Comparison of ENCODE assay signal across 7 mouse cellular contexts in the genomic region with DNA sequence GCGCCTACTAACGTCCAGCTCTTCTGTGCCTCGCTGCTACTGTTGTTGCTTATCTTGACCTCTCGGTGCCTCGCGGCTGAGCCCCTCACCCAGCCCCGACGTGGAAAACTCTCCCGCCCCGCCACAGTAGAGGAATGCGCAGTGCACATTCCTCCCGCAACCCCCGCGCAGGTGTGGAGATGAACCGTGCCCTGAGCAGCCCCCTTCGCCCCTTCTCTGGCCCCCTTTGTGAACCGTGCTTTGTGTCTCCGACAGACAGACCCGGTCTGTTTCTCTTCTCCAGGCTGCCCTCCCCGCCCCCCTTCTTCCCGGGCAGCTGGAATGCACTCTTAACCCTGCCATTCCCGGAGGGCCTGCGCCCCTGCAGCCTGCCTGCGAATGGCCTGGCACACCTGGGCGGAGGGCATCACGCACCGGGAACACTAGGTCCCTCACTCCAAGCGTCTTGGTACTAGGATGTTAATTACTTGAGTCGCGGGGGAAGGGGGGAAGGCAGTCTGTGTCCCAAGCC. TPM values are rescaled to one million over a fixed set of nuclear protein-coding genes. Genes with fewer than 3 reads are reported as not detected.
DNase-seq lines count a peak whose midpoint lies in the region; ATAC-seq and TF ChIP-seq lines count a peak whose summit lies in the region.

No protein-coding gene starts in this region.

- H3K27ac ChIP-seq in cortical plate, adult 2 months (ENCODE audit: insufficient read depth, low read length), result no peak overlapping the region
- H3K27ac ChIP-seq in embryonic facial prominence, embryonic 14.5 days (replicated peaks; ENCODE audit: low read depth, low read length), result peak overlapping the region; percentile 52
- peak overlapping the region; percentile 82 for H3K27ac ChIP-seq in intestine, embryonic 15.5 days
- no peak overlapping the region for H3K27ac ChIP-seq in lung, postnatal 0 days (ENCODE audit: low read length)

- H3K4me2 ChIP-seq in embryonic facial prominence, embryonic 14.5 days (ENCODE audit: low read depth, low read length), result peak overlapping the region; percentile 69
- peak overlapping the region; percentile 90 for H3K4me2 ChIP-seq in intestine, embryonic 15.5 days (replicated peaks)
- peak overlapping the region; percentile 83 for H3K4me2 ChIP-seq in lung, postnatal 0 days (replicated peaks; ENCODE audit: low read depth, low read length)

- TF ChIP-seq EP300 in lung, postnatal 0 days (IDR thresholded peaks at IDR 0.05), result no peak

- H3K36me3 ChIP-seq in embryonic facial prominence, embryonic 14.5 days (ENCODE audit: control insufficient read depth, insufficient read depth, low read length), result no peaks in the 10 kb centered on the region
- no peaks in the 10 kb centered on the region for H3K36me3 ChIP-seq in intestine, embryonic 15.5 days
- H3K36me3 ChIP-seq in lung, postnatal 0 days (ENCODE audit: insufficient read depth, low read length), result no peaks in the 10 kb centered on the region

- peak overlapping the region; percentile 63 for H3K9ac ChIP-seq in embryonic facial prominence, embryonic 14.5 days (ENCODE audit: low read depth, low read length)
- H3K9ac ChIP-seq in intestine, embryonic 15.5 days, result peak overlapping the region; percentile 61
- H3K9ac ChIP-seq in lung, postnatal 0 days (replicated peaks; ENCODE audit: low read depth), result no peak overlapping the region; the same call in 1 of the 2 replicates

- peaks cover 11% of the 10 kb centered on the region for H3K27me3 ChIP-seq in embryonic facial prominence, embryonic 14.5 days (replicated peaks; ENCODE audit: control insufficient read depth, insufficient read depth, low read length)
- H3K27me3 ChIP-seq in intestine, embryonic 15.5 days (replicated peaks), result no peaks in the 10 kb centered on the region
- peaks cover 8% of the 10 kb centered on the region; the same call in 1 of the 2 replicates for H3K27me3 ChIP-seq in lung, postnatal 0 days (replicated peaks; ENCODE audit: insufficient read depth, low read length)

- ATAC-seq in embryonic facial prominence, embryonic 14.5 days (ENCODE audit: low read depth), result peak; percentile 11; the same call in 1 of the 2 replicates
- ATAC-seq in intestine, embryonic 15.5 days, result peak; percentile 24
- peak; percentile 25; the same call in 1 of the 2 replicates for ATAC-seq in lung, postnatal 0 days
- no peak for ATAC-seq in megakaryocyte progenitor cell, adult 5-6 weeks (replicated peaks; ENCODE audit: poor library complexity)

- WGBS in embryonic facial prominence, embryonic 14.5 days, result under 1% methylated on average over 27 of the region's 30 CpGs
- under 1% methylated on average over 30 of the region's 30 CpGs for WGBS in intestine, embryonic 15.5 days
- WGBS in lung, postnatal 0 days, result 3% methylated on average over 30 of the region's 30 CpGs

- peak overlapping the region; percentile 12; the same call in 1 of the 2 replicates for H3K4me3 ChIP-seq in cortical plate, adult 2 months (ENCODE audit: insufficient read depth, low read length)
- peak overlapping the region; percentile 46 for H3K4me3 ChIP-seq in embryonic facial prominence, embryonic 14.5 days (ENCODE audit: low read depth, low read length)
- H3K4me3 ChIP-seq in intestine, embryonic 15.5 days (replicated peaks), result peak overlapping the region; percentile 48
- peak overlapping the region; percentile 42 for H3K4me3 ChIP-seq in lung, postnatal 0 days (ENCODE audit: low read depth, low read length)

- H3K9me3 ChIP-seq in embryonic facial prominence, embryonic 14.5 days (ENCODE audit: control insufficient read depth, low read length), result no peaks in the 10 kb centered on the region
- no peaks in the 10 kb centered on the region for H3K9me3 ChIP-seq in intestine, embryonic 15.5 days
- H3K9me3 ChIP-seq in lung, postnatal 0 days (ENCODE audit: low read length), result no peaks in the 10 kb centered on the region

- TF ChIP-seq POLR2A in cortical plate, adult 2 months (IDR thresholded peaks at IDR 0.05; ENCODE audit: extremely low read depth, insufficient read depth, low read length), result no peak

- H3K4me1 ChIP-seq in cortical plate, adult 2 months (ENCODE audit: control insufficient read depth, insufficient read depth, low read length), result no peaks in the 10 kb centered on the region
- peaks cover 23% of the 10 kb centered on the region for H3K4me1 ChIP-seq in embryonic facial prominence, embryonic 14.5 days (ENCODE audit: control insufficient read depth, insufficient read depth, low read length)
- peaks cover 32% of the 10 kb centered on the region for H3K4me1 ChIP-seq in intestine, embryonic 15.5 days (replicated peaks)
- H3K4me1 ChIP-seq in lung, postnatal 0 days (ENCODE audit: insufficient read depth, low read depth, low read length), result peaks cover 8% of the 10 kb centered on the region

- TF ChIP-seq CTCF in cortical plate, adult 2 months (IDR thresholded peaks at IDR 0.05; ENCODE audit: extremely low read depth, insufficient read depth, low read length), result no peak
- TF ChIP-seq CTCF in lung, postnatal 0 days (IDR thresholded peaks at IDR 0.05), result no peak

- DNase-seq in embryonic facial prominence, embryonic 14.5 days (ENCODE audit: low spot score), result peak; percentile 22
- DNase-seq in lung, postnatal 0 days (ENCODE audit: low spot score), result peak; percentile 29
- DNase-seq in testis, postnatal 10 days (ENCODE audit: low spot score), result peak; percentile 77
- no peak for DNase-seq in thymus, postnatal 0 days (ENCODE audit: low spot score)

RNA-seq across cellular contexts. Expression of gene Cdh3, which starts 0.9 kb away (rescaled TPM):
- polyA plus RNA-seq in cortical plate, adult 2 months (2012; rRNA removed), result 0.11 and 0.13 TPM in 2 replicates
- 9.8 and 15.5 TPM in 2 replicates for polyA plus RNA-seq in embryonic facial prominence, embryonic 14.5 days (2014; fragmentation: Nextera tagmentation; extraction: Ambion mirVana)
- 16.2 and 17.5 TPM in 2 replicates for polyA plus RNA-seq in intestine, embryonic 15.5 days (2015; fragmentation: Nextera tagmentation; extraction: Ambion mirVana)
- polyA plus RNA-seq in lung, postnatal 0 days (2015; fragmentation: Nextera tagmentation; extraction: Ambion mirVana), result 2.3 and 2.6 TPM in 2 replicates
- polyA plus RNA-seq in thymus, postnatal 0 days (2015; fragmentation: Nextera tagmentation; extraction: Ambion mirVana), result 7.7 and 8.6 TPM in 2 replicates
- not detected in 2 replicates for total RNA-seq in megakaryocyte progenitor cell, adult 5-6 weeks (2015)
- total RNA-seq in megakaryocyte progenitor cell, adult 5-6 weeks (2017), result not detected in 2 replicates

RNA-seq across cellular contexts. Expression of gene 6030452D12Rik, which starts 11.3 kb away (rescaled TPM):
- polyA plus RNA-seq in cortical plate, adult 2 months (2012; rRNA removed), result not detected in 2 replicates
- not detected in 2 replicates for polyA plus RNA-seq in embryonic facial prominence, embryonic 14.5 days (2014; fragmentation: Nextera tagmentation; extraction: Ambion mirVana)
- polyA plus RNA-seq in intestine, embryonic 15.5 days (2015; fragmentation: Nextera tagmentation; extraction: Ambion mirVana), result not detected in 2 replicates
- polyA plus RNA-seq in lung, postnatal 0 days (2015; fragmentation: Nextera tagmentation; extraction: Ambion mirVana), result not detected in 2 replicates
- polyA plus RNA-seq in thymus, postnatal 0 days (2015; fragmentation: Nextera tagmentation; extraction: Ambion mirVana), result not detected in 2 replicates
- total RNA-seq in megakaryocyte progenitor cell, adult 5-6 weeks (2015), result not detected in 2 replicates
- total RNA-seq in megakaryocyte progenitor cell, adult 5-6 weeks (2017), result not detected in 2 replicates

Comparison
In these comparisons a context has a peak if more than half of its experiments do, and no peak if none do; other contexts are left out.
1. H3K27ac ChIP-seq: peak in embryonic facial prominence, embryonic 14.5 days (single experiment) and intestine, embryonic 15.5 days (single experiment); none in cortical plate, adult 2 months (single experiment) and lung, postnatal 0 days (single experiment).
2. Peak in every context shown above with its lines, with median percentiles within 50 percentile points of each other: H3K4me3 ChIP-seq and H3K4me2 ChIP-seq.